Mouse (Mus musculus) forebrain, embryonic 12.5 days (tissue): Measurements from ENCODE around the gene Lrrc28. TPM values are rescaled to one million over a fixed set of nuclear protein-coding genes. Genes with fewer than 3 reads are reported as not detected.

Experiments used
- ATAC-seq: fragments of 200-750 bp; cut with Nextera tagmentation; 2 replicates; pipeline ENCODE4 v1.8.0; 2017; ENCODE audit warnings: moderate TSS enrichment; ENCODE audit not compliant: low FRiP score
- H3K27ac ChIP-seq: fragments of 300-500 bp; sonication (generic); 2 replicates; pipeline ENCODE4 v1.5.1; 2016; ENCODE audit warnings: mild to moderate bottlenecking
- H3K27me3 ChIP-seq: fragments of 300-500 bp; sonication (generic); 2 replicates; pipeline ENCODE4 v1.6.1; 2016; ENCODE audit warnings: mild to moderate bottlenecking
- H3K36me3 ChIP-seq: fragments of 300-500 bp; sonication (generic); replicated peaks from 2 replicates; pipeline ENCODE4 v1.6.1; 2016; ENCODE audit warnings: mild to moderate bottlenecking
- H3K4me1 ChIP-seq: fragments of 300-500 bp; sonication (generic); 2 replicates; pipeline ENCODE4 v1.6.1; 2016
- H3K4me2 ChIP-seq: fragments of 300-500 bp; sonication (generic); 2 replicates; pipeline ENCODE4 v1.6.1; 2016; ENCODE audit warnings: mild to moderate bottlenecking, moderate library complexity
- H3K4me3 ChIP-seq: fragments of 300-500 bp; sonication (generic); replicated peaks from 2 replicates; pipeline ENCODE4 v1.5.1; 2016; ENCODE audit warnings: mild to moderate bottlenecking
- H3K9ac ChIP-seq: fragments of 300-500 bp; sonication (generic); 2 replicates; pipeline ENCODE4 v1.6.1; 2016; ENCODE audit warnings: mild to moderate bottlenecking
- H3K9me3 ChIP-seq: fragments of 300-500 bp; sonication (generic); 2 replicates; pipeline ENCODE4 v1.6.1; 2016
- whole genome bisulfite sequencing: fragments of 180-500 bp; shearing (Covaris S2); methylation state at CpG from one replicate; pipeline ENCODE4 v1.1.7; 2016; 5-methylcytosine and 5-hydroxymethylcytosine counted together
- polyA plus RNA-seq: library from polyadenylated mRNA; unstranded; fragments of >200 nt; fragmentation: Nextera tagmentation; extraction: Ambion mirVana; gene quantifications from 2 replicates; pipeline ENCODE4 v1.2.1, GENCODE M21; 2016

The Lrrc28 gene
- 28.7 and 30.0 TPM in 2 replicates for polyA plus RNA-seq

DNA sequence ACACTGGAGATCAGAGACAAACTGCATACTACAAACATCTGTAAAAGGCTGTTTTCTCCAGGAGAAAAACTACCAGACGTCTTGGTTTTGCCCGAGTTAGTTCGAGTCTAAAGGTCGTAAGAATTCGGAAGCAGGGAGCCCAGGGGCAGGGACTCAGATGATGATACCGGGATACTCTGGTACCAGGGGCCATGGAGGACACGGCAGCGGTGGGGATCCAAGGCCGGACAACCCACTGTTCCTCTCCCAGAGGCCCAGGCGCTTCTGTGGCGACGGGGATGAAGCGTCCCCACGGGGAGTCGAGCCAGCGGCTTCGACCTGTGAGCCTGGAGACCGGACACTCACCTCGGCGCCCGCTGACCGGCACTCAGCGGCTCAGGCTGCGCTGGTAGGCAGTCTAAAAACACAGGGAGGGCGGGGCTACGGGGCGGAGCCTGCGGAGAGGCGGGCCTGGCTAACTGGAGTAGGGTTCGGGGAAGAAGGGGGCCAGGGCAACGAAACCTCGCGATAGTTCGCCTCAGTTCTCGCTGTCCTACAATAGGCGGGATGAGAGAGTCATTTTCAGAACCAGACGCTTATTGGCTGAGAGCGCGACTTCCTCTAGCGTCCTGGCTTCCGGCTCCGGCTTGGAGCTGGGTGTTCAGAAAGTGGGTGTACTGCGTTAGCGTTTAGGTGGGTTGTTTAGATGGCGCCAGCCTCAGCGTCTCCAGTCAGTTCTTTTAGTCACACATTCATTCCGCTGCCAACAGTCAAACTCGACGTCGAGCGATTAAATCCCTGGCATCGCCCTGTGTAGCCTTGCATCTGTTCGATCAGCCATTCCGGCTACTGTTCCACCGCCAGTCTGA, at the start of gene Lrrc28:
Gene Lrrc28 (minus strand): TSS at position 436 of the 848 bp plus-strand sequence.
- Histone ChIP-seq H3K9me3 (no peaks in the 10 kb centered on the region), H3K4me2 (peak within 1 kb of the TSS; percentile 82), H3K9ac (peak within 1 kb of the TSS; percentile 86), H3K27me3 (no peaks in the 10 kb centered on the region), H3K4me1 (peaks cover 30% of the 10 kb centered on the region), H3K36me3 (no peaks in the 10 kb centered on the region), H3K4me3 (peak within 1 kb of the TSS; percentile 67), H3K27ac (peak within 1 kb of the TSS; percentile 85)
- WGBS: 0% methylated on average over 45 of the region's 55 CpGs
- ATAC-seq: peak; percentile 99

DNA sequence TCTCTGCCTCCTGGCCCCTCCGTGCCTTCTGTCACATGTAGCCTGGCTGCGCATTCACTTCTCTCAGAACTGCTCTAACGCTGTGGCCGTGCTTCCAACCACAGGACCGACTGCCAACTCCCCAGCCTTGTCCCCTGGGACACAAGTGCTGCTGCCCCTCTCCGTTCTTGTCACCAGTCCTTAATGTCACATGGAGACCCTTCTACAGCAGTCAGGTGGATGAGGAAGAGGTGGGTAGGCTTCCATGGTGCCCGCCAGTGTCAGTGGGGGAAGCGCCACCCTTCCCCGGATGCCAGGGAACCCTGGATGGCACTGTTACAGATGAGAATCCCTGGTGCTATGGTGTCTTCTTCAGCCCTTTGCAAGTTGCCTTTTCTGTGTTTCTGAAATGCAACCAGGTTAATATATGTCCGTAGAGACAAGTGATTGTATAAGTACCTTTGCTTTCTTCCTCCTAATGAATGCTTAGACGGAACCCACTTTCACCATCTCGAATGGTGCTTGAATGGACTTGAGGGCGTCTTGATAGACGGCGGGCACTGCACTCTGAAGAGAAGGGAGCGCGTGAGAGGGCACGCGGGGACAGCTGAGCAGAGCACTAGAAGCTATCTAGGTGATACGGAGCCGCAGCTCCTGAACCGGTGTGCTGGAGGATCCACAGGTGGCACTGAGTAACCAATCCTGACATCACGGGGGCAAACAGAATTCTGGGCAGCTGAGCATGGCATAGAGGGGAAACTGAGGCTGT, 47.9 kb upstream of the Lrrc28 start:
- Histone ChIP-seq H3K4me2 (no peak overlapping the region), H3K27me3 (no peaks in the 10 kb centered on the region), H3K4me3 (no peak overlapping the region), H3K36me3 (peaks cover 10% of the 10 kb centered on the region; the same call in 1 of the 2 replicates), H3K9me3 (no peaks in the 10 kb centered on the region), H3K27ac (no peak overlapping the region), H3K4me1 (no peaks in the 10 kb centered on the region), H3K9ac (no peak overlapping the region)
- no peak for ATAC-seq
- WGBS: 91% methylated on average over 23 of the region's 23 CpGs

DNA sequence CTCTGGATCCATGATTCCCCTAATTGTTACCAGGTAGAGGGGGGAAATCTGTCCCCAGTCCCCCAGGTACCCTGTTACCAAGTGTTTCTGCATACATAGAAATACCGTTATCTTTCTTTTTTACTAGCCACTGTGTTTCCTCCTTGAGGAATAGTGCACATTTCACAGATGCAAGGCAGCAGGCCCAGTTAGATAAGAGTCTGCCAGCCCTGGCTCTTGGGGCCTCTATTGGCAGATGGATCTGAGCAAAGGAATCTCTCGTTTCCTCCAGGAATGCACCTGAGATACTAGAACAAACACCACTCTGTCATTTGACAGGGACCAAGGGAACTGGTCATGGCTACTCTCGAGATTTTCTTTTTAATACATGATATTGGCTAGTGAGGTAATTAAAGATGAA, 47.1 kb upstream of the Lrrc28 start:
- H3K27me3 ChIP-seq: no peaks in the 10 kb centered on the region
- H3K9ac ChIP-seq: no peak overlapping the region
- H3K4me1 ChIP-seq: no peaks in the 10 kb centered on the region
- H3K27ac ChIP-seq: no peak overlapping the region
- 89% methylated on average over 3 of the region's 3 CpGs for WGBS
- ATAC-seq: no peak
- H3K4me2 ChIP-seq: no peak overlapping the region
- peaks cover 10% of the 10 kb centered on the region; the same call in 1 of the 2 replicates for H3K36me3 ChIP-seq
- H3K4me3 ChIP-seq: no peak overlapping the region
- H3K9me3 ChIP-seq: no peaks in the 10 kb centered on the region

DNA sequence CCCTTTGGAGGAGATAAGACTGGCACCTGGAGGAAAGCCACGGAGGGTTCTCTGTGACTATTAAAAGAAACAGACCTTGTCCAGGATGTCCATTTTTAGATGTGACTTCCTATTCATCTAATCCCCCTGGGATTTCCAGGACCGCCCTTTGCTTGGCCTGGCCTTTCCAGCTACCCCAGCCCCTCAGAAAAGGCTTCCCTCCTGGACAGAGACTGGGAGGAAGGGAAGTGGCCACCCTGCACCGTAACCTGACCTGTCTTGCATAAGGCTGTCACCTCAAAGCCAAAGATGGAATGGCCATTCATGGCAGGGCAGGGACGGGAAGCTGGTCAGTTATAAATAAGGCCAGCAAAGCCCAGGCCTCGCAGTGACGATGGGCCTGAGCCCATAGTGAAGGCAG, 46.0 kb upstream of the Lrrc28 start:
- H3K27ac ChIP-seq: no peak overlapping the region
- H3K36me3 ChIP-seq: peaks cover 10% of the 10 kb centered on the region; the same call in 1 of the 2 replicates
- no peak overlapping the region for H3K4me3 ChIP-seq
- WGBS: 83% methylated on average over 6 of the region's 6 CpGs
- H3K9ac ChIP-seq: no peak overlapping the region
- H3K4me2 ChIP-seq: no peak overlapping the region
- H3K9me3 ChIP-seq: no peaks in the 10 kb centered on the region
- H3K27me3 ChIP-seq: no peaks in the 10 kb centered on the region
- H3K4me1 ChIP-seq: no peaks in the 10 kb centered on the region
- ATAC-seq: no peak

DNA sequence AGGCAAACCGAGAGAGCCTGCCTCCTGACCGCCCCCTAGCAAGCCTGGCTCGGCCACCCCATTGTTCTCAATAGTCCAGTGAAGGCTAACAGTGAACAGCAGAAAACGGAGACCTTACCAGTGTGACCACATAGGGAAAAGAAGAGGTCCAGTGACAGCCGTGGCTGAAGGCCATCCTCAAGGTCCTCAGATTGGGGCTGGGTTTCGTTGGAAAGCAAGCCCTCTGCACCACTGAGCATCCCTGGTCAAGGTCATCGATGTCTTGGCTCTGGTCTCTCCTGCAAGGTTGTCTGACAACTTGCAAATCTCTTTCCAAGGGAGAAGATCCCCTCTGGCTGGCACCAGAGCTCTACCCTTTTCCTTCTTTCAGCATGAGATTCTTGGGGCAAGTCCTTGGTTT, 44.7 kb upstream of the Lrrc28 start:
- H3K4me2 ChIP-seq: no peak overlapping the region
- no peaks in the 10 kb centered on the region for H3K9me3 ChIP-seq
- H3K9ac ChIP-seq: no peak overlapping the region
- peaks cover 20% of the 10 kb centered on the region for H3K36me3 ChIP-seq
- H3K27me3 ChIP-seq: no peaks in the 10 kb centered on the region
- no peaks in the 10 kb centered on the region for H3K4me1 ChIP-seq
- no peak for ATAC-seq
- no peak overlapping the region for H3K4me3 ChIP-seq
- WGBS: 80% methylated on average over 7 of the region's 7 CpGs
- no peak overlapping the region for H3K27ac ChIP-seq

DNA sequence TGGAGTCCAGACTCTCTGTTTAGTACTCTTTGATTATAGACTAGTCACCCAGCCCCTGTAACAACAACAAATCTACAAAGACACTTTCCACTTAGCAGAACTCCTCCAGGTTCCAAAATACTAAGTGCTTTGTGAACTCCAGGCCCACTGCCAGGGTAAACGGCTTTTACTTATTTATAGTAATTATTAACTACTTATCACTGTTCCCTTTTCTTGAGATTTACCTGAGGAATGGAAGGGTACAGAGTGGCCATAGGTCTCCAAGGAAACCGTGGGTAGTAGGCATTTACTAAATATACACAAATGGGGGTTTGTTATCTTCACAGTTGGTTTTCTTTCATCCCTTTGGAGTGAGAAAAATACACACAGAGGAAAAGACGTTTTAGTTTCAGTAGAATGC, 43.2 kb upstream of the Lrrc28 start:
- H3K27me3 ChIP-seq: no peaks in the 10 kb centered on the region
- no peak for ATAC-seq
- H3K4me1 ChIP-seq: no peaks in the 10 kb centered on the region
- 48% methylated on average over 3 of the region's 3 CpGs for WGBS
- no peaks in the 10 kb centered on the region for H3K9me3 ChIP-seq
- no peak overlapping the region for H3K27ac ChIP-seq
- no peak overlapping the region for H3K9ac ChIP-seq
- peaks cover 25% of the 10 kb centered on the region for H3K36me3 ChIP-seq
- H3K4me3 ChIP-seq: no peak overlapping the region
- no peak overlapping the region for H3K4me2 ChIP-seq

DNA sequence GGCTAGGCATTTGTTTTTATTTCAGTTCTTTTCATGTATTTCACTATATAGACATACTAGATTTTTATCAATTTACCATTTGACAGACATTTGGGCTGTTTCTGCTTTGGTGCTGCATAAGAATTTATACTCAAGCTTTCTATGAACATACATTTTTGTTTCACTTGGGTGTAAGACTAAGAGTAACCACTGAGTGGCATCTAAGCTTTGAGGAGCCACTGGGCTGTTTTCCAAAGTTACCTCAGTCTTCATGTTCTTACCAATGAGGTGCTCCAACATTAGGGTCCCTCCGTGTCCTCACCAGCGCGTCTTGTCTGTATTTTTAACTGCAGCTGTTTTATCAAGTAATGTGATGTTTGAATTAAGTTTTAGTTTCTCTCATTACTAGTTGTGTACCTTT, 41.5 kb upstream of the Lrrc28 start:
- 95% methylated on average over 3 of the region's 3 CpGs for WGBS
- H3K4me3 ChIP-seq: no peak overlapping the region
- peaks cover 30% of the 10 kb centered on the region for H3K36me3 ChIP-seq
- H3K4me1 ChIP-seq: no peaks in the 10 kb centered on the region
- no peaks in the 10 kb centered on the region for H3K27me3 ChIP-seq
- H3K9ac ChIP-seq: no peak overlapping the region
- ATAC-seq: no peak
- no peak overlapping the region for H3K4me2 ChIP-seq
- H3K27ac ChIP-seq: no peak overlapping the region
- no peaks in the 10 kb centered on the region for H3K9me3 ChIP-seq

DNA sequence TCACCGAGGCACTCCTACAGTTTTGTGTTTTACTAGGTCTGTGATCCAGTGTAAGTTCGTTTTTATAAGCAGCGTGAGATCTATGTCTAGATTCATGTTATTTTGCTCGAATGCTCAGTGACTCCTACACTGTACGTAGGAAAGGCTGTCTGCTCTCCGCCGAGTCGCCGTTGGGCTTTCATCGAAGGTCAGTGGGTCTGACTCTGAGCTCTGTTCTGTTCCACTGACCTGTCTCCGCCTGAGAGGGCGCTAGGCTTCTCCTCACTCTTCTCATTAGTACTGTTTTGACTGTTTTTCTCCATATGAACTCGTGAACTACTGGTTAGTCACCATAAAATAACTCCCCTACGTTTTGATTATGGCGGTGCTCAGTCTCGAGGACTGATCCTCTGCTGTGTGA, 37.9 kb upstream of the Lrrc28 start:
- H3K27me3 ChIP-seq: no peaks in the 10 kb centered on the region
- WGBS: 90% methylated on average over 16 of the region's 16 CpGs
- H3K4me2 ChIP-seq: no peak overlapping the region
- no peak overlapping the region for H3K27ac ChIP-seq
- H3K4me3 ChIP-seq: no peak overlapping the region
- no peaks in the 10 kb centered on the region for H3K9me3 ChIP-seq
- no peak for ATAC-seq
- H3K4me1 ChIP-seq: no peaks in the 10 kb centered on the region
- no peak overlapping the region for H3K9ac ChIP-seq
- H3K36me3 ChIP-seq: peaks cover 29% of the 10 kb centered on the region

DNA sequence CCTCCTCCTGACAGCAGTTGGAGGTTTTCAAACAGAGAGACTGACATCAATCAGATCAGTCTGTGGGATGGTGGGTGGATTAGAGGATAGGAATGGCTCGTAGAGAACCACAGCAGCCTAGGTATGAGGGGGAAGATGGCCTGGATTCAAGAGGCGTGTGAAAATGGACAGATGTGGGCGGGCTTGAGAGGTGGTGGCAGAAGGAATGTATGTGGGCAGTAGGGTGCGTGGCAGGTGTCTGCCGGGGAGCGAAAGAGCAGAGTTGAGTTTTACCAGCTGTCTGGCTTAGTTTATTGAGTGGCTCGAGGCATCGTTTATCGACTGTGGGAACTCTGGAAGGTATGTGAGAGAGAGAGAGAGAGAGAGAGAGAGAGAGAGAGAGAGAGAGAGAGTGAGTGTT, 36.0 kb upstream of the Lrrc28 start:
- no peak overlapping the region for H3K9ac ChIP-seq
- no peaks in the 10 kb centered on the region for H3K9me3 ChIP-seq
- H3K4me2 ChIP-seq: no peak overlapping the region
- H3K4me3 ChIP-seq: no peak overlapping the region
- no peak for ATAC-seq
- no peaks in the 10 kb centered on the region for H3K27me3 ChIP-seq
- 95% methylated on average over 9 of the region's 9 CpGs for WGBS
- no peak overlapping the region for H3K27ac ChIP-seq
- peaks cover 29% of the 10 kb centered on the region for H3K36me3 ChIP-seq
- no peaks in the 10 kb centered on the region for H3K4me1 ChIP-seq

DNA sequence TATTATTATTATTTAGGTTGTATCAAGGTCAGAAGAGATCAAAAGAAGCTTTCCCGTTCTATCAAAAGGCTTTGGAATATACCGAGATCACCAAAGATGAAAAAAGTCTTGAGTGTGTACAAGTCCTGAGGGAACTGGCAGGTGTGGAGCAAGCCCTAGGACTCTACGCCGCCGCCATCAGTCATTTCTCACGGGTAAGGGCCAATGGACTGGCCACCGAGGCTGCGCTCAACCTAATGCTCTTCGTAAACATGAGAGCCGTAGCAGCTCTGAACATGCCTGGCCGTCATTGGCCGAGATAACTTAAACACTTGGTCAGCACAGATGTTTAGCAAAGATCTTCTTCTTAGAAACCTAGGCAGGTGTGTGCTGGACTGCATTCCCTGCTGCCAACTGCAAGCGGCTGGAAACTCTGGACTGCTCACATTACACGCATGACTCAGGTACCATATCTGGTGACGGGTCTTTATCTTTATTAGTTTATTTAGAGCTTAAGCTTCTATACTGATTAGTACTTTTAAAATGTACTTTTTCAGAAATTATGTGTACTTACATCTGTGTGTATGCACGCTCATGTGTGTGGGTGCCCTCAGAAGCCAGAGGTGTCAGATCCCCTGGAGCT, 33.9 kb upstream of the Lrrc28 start:
- no peak for ATAC-seq
- Histone ChIP-seq H3K27ac (no peak overlapping the region), H3K36me3 (peaks cover 12% of the 10 kb centered on the region), H3K4me2 (no peak overlapping the region), H3K4me1 (no peaks in the 10 kb centered on the region), H3K4me3 (no peak overlapping the region), H3K9me3 (no peaks in the 10 kb centered on the region), H3K9ac (no peak overlapping the region), H3K27me3 (no peaks in the 10 kb centered on the region)
- WGBS: 96% methylated on average over 16 of the region's 16 CpGs

DNA sequence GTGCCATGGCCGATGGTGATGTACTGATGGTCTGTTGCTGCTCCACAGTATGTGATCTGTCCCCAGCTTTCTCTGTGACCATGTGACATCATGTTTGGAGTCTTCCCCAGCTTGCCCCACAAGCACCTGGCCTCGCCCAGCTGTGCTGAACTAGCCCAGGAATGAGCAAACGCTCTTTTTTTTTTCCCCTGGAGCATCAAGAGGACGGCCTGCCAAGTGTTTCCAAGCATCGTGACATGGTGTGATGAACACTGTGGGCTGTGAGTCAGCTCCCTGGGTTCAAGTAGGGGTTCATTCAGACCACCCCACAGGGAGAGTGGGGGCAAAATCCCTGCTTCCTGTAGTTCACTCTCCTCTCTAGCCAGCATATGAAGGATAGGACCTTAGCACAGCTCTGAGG, 28.6 kb upstream of the Lrrc28 start:
- Histone ChIP-seq H3K4me3 (no peak overlapping the region), H3K27ac (no peak overlapping the region), H3K36me3 (peaks cover 20% of the 10 kb centered on the region), H3K9ac (no peak overlapping the region), H3K4me2 (no peak overlapping the region), H3K4me1 (no peaks in the 10 kb centered on the region), H3K27me3 (no peaks in the 10 kb centered on the region), H3K9me3 (no peaks in the 10 kb centered on the region)
- WGBS: 89% methylated on average over 5 of the region's 5 CpGs
- no peak for ATAC-seq

DNA sequence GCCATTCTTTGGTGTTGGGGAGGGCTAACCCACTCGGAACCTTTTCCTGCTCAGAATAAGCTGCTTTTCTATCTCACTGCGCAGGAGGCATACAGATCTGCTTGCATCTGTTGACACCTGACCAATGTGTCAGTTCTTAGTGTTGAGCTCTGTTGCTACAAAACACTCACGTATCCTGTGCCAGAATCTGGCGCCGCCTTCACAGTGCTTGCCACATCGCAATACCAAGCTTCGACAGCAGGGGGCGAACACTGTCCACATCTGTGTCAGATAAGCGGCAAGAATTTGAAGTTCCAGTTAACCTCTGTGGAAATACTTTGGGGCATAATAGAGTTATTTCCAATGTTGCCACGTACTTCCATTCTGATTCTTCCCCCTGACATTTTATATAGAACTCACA, 27.6 kb upstream of the Lrrc28 start:
- H3K4me1 ChIP-seq: no peaks in the 10 kb centered on the region
- H3K9me3 ChIP-seq: no peaks in the 10 kb centered on the region
- peak; percentile 76 for ATAC-seq
- H3K4me3 ChIP-seq: no peak overlapping the region
- no peak overlapping the region for H3K9ac ChIP-seq
- no peak overlapping the region for H3K4me2 ChIP-seq
- no peaks in the 10 kb centered on the region for H3K27me3 ChIP-seq
- WGBS: 12% methylated on average over 10 of the region's 10 CpGs
- peaks cover 25% of the 10 kb centered on the region for H3K36me3 ChIP-seq
- H3K27ac ChIP-seq: no peak overlapping the region
